Mouse (Mus musculus) midbrain, embryonic 15.5 days (tissue): ENCODE data around the gene 9530068E07Rik. TPM values are rescaled to one million over a fixed set of nuclear protein-coding genes. Genes with fewer than 3 reads are reported as not detected.
"Not testable (repeated sequence)": the region's sequence is repeated elsewhere in the genome, so short reads cannot be mapped to it uniquely, and the experiment has no call there.

Source experiments
- ATAC-seq: fragments of 200-750 bp; cut with Nextera tagmentation; replicated peaks from 2 replicates; pipeline ENCODE4 v1.8.0; 2017; ENCODE audit warnings: moderate TSS enrichment
- H3K27ac ChIP-seq: fragments of 300-500 bp; sonication (generic); 2 replicates; pipeline ENCODE4 v1.5.1; 2015; ENCODE audit warnings: mild to moderate bottlenecking, inconsistent platforms
- H3K27me3 ChIP-seq: fragments of 300-500 bp; sonication (generic); replicated peaks from 2 replicates; pipeline ENCODE4 v1.6.1; 2015; ENCODE audit warnings: inconsistent platforms
- H3K36me3 ChIP-seq: fragments of 300-500 bp; sonication (generic); replicated peaks from 2 replicates; pipeline ENCODE4 v1.6.1; 2015; ENCODE audit warnings: inconsistent platforms
- H3K4me1 ChIP-seq: fragments of 300-500 bp; sonication (generic); 2 replicates; pipeline ENCODE4 v1.6.1; 2015; ENCODE audit warnings: inconsistent platforms
- H3K4me2 ChIP-seq: fragments of 300-500 bp; sonication (generic); 2 replicates; pipeline ENCODE4 v1.6.1; 2015; ENCODE audit warnings: inconsistent platforms, mild to moderate bottlenecking, moderate library complexity
- H3K4me3 ChIP-seq: fragments of 300-500 bp; sonication (generic); 2 replicates; pipeline ENCODE4 v1.5.1; 2015; ENCODE audit warnings: mild to moderate bottlenecking, inconsistent platforms
- H3K9ac ChIP-seq: fragments of 300-500 bp; sonication (generic); 2 replicates; pipeline ENCODE4 v1.6.1; 2015; ENCODE audit warnings: mild to moderate bottlenecking, inconsistent platforms
- H3K9me3 ChIP-seq: fragments of 300-500 bp; sonication (generic); 2 replicates; pipeline ENCODE4 v1.6.1; 2016; ENCODE audit warnings: inconsistent platforms
- WGBS: fragments of 180-500 bp; shearing (Covaris S2); methylation state at CpG from one replicate; pipeline ENCODE4 v1.1.7; 2015; ENCODE audit warnings: mixed read lengths; 5-methylcytosine and 5-hydroxymethylcytosine counted together
- polyA plus RNA-seq: library from polyadenylated mRNA; unstranded; fragments of >200 nt; fragmentation: Nextera tagmentation; extraction: Ambion mirVana; gene quantifications from 2 replicates; pipeline ENCODE4 v1.2.1, GENCODE M21; 2015

The 9530068E07Rik gene
- polyA plus RNA-seq, 1 experiment from 2014 or later = 129 TPM

DNA sequence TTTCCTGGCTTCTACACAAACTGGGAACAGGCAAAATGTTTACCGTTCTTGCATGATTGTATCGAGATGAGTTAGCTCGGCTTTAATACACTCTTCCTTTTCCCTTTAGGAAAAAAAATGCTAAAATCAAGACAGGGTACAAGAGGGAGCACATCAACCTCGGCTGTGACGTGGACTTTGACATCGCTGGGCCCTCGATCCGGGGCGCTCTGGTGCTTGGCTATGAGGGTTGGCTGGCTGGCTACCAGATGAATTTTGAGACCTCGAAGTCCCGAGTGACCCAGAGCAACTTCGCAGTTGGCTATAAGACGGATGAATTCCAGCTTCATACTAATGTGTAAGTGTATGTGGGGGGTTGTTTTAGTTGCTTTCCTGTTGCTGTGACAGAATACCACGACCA, 12.5 kb upstream of the 9530068E07Rik start:
- H3K4me2 ChIP-seq = no peak overlapping the region
- no peak for ATAC-seq
- H3K9me3 ChIP-seq = no peaks in the 10 kb centered on the region
- no peak overlapping the region for H3K4me3 ChIP-seq
- H3K36me3 ChIP-seq = peaks cover 52% of the 10 kb centered on the region
- H3K27me3 ChIP-seq = no peaks in the 10 kb centered on the region
- no peak overlapping the region for H3K9ac ChIP-seq
- no peaks in the 10 kb centered on the region for H3K4me1 ChIP-seq
- no peak overlapping the region for H3K27ac ChIP-seq
- 94% methylated on average over 14 of the region's 14 CpGs for WGBS

DNA sequence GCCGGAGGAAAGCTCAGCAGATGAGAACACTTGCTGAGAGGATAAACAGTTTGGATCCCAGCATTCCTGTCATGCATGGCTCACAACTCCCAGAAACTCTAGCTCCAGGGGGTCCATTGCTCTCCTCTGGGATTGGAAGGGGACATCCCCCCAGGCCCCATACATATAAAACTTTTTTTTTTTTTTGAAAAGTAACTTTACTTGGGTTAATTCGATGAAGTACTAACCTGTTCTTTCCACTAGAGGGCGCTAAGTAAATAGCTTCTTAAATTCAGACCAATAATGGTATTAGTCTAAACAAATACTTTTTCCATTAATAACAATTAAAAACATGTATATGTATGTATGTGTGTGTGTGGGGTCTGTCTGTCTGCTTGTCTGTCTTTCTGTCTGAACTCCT, 11.6 kb upstream of the 9530068E07Rik start:
- WGBS = 61% methylated on average over 3 of the region's 3 CpGs
- H3K36me3 ChIP-seq = peaks cover 49% of the 10 kb centered on the region
- H3K9ac ChIP-seq = no peak overlapping the region
- no peaks in the 10 kb centered on the region for H3K4me1 ChIP-seq
- H3K4me2 ChIP-seq = no peak overlapping the region
- no peak for ATAC-seq
- H3K4me3 ChIP-seq = no peak overlapping the region
- H3K9me3 ChIP-seq = no peaks in the 10 kb centered on the region
- no peak overlapping the region for H3K27ac ChIP-seq
- H3K27me3 ChIP-seq = no peaks in the 10 kb centered on the region

DNA sequence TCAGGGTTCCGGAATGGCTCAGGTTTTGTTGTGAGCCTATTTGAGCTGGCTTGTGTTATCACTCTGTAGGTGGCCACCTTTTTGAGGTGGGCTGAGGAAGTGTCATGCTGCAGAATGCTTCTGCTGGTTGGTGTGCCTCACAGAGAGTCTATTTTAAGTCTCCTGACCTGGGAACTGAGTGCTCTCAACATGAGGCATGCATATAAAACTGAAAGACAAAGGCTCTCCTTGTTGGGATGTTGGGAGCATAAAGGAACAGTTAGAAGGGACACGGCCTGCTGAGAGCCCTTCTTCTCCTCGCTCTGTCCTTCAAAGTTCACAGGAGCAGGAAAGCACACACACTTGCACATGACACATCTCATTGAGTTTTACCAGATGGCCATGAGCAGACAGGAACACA, 9.3 kb upstream of the 9530068E07Rik start:
- H3K9me3 ChIP-seq = no peaks in the 10 kb centered on the region
- H3K4me3 ChIP-seq = no peak overlapping the region
- H3K27me3 ChIP-seq = no peaks in the 10 kb centered on the region
- no peak overlapping the region for H3K4me2 ChIP-seq
- peaks cover 57% of the 10 kb centered on the region for H3K36me3 ChIP-seq
- H3K27ac ChIP-seq = no peak overlapping the region
- H3K9ac ChIP-seq = no peak overlapping the region
- H3K4me1 ChIP-seq = no peaks in the 10 kb centered on the region
- ATAC-seq = no peak
- 87% methylated on average over 3 of the region's 3 CpGs for WGBS

DNA sequence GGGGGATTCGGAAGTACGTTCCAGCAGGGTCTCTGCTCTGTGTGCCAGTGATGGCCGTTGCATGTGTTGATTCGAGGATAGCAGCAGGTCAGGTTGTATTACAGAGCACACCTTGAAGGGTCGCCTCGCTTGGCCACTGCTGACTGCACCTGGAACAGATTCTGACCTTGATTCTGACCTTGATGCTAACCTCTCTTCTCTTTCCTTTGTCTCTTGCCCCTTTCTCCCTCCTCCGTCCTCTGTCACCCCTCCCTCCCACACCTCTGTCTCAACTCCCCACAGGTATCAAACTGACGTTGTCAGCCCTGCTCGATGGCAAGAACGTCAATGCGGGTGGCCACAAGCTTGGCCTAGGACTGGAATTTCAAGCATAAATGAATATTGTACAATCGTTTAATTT, 8.1 kb upstream of the 9530068E07Rik start:
- Histone ChIP-seq H3K9ac (no peak overlapping the region), H3K4me1 (no peaks in the 10 kb centered on the region), H3K4me3 (no peak overlapping the region), H3K9me3 (no peaks in the 10 kb centered on the region), H3K27ac (no peak overlapping the region), H3K4me2 (no peak overlapping the region), H3K27me3 (no peaks in the 10 kb centered on the region), H3K36me3 (peaks cover 57% of the 10 kb centered on the region)
- ATAC-seq = no peak
- WGBS = 94% methylated on average over 12 of the region's 12 CpGs

DNA sequence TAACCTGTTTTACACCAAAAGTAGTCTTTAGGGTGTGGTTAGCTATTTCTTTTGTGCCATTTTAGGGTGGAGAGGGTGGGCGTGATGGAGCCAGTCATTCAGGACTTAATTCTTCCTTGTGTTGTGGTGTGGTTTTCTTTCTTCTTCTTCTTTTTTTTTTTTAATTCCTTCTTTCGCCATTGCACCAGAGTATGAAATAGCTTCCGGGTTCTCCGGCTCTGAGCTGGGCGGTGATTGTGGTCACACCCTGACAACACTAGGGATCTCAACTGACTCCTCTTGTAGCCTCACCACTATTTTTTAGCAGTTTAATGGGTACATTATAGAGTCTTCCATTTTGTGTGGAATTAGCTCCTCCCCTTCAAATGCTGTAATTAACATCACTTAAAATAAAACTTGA, 7.2 kb upstream of the 9530068E07Rik start:
- H3K27ac ChIP-seq, H3K9ac ChIP-seq, H3K4me1 ChIP-seq, H3K4me3 ChIP-seq, H3K27me3 ChIP-seq, H3K9me3 ChIP-seq, H3K4me2 ChIP-seq, ATAC-seq: not testable (repeated sequence)
- 93% methylated on average over 5 of the region's 5 CpGs for WGBS
- peaks cover 50% of the 10 kb centered on the region for H3K36me3 ChIP-seq

DNA sequence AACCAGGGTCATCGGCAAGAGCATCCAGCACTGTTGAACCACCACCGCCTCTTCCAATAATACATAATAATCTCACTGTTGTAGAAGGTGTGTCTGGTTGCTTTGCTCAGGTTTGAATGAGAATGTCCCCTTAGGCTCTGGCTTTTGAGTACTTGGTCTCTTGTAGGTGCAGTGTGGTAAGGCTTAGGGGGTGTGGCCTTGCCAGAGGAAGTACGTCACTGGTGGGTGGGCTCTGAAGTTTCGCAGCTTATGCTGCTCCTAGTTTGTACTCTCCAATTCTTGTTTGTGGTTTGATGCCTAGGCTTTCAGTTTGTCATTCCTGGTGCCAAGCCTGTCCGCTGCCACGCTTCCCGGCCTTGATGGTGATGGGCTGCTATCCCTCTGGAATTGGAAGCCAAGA, 6.3 kb upstream of the 9530068E07Rik start:
- no peak for ATAC-seq
- Histone ChIP-seq H3K9me3 (no peaks in the 10 kb centered on the region), H3K4me2 (no peak overlapping the region), H3K27me3 (no peaks in the 10 kb centered on the region), H3K9ac (no peak overlapping the region), H3K36me3 (peaks cover 43% of the 10 kb centered on the region), H3K27ac (no peak overlapping the region), H3K4me3 (no peak overlapping the region), H3K4me1 (no peaks in the 10 kb centered on the region)
- WGBS = 92% methylated on average over 7 of the region's 7 CpGs

DNA sequence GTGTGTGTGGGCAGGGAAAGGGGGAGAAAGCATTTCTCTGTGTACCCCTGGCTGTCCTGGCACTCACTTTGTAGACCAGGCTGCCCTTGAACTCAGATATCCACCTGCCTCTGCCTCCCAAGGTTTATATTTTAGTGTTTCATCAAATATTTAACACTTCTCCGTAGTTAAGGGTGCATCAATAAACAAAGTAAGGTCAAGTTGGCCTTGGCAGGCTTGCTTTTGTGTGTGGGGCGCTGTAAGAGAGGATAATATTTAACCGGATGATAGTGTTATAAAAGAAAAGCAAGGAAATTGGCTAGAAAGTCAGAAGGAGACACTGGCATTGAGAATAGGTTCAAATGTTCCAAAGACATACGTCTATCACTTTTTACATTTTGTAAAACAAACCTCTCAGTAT, 1.7 kb upstream of the 9530068E07Rik start:
- no peak overlapping the region for H3K4me3 ChIP-seq
- WGBS = 77% methylated on average over 4 of the region's 4 CpGs
- no peak overlapping the region for H3K4me2 ChIP-seq
- H3K27ac ChIP-seq = no peak overlapping the region
- H3K4me1 ChIP-seq = peaks cover 24% of the 10 kb centered on the region
- H3K27me3 ChIP-seq = no peaks in the 10 kb centered on the region
- no peaks in the 10 kb centered on the region for H3K9me3 ChIP-seq
- no peak overlapping the region for H3K9ac ChIP-seq
- peaks cover 11% of the 10 kb centered on the region; the same call in 1 of the 2 replicates for H3K36me3 ChIP-seq
- ATAC-seq = no peak

DNA sequence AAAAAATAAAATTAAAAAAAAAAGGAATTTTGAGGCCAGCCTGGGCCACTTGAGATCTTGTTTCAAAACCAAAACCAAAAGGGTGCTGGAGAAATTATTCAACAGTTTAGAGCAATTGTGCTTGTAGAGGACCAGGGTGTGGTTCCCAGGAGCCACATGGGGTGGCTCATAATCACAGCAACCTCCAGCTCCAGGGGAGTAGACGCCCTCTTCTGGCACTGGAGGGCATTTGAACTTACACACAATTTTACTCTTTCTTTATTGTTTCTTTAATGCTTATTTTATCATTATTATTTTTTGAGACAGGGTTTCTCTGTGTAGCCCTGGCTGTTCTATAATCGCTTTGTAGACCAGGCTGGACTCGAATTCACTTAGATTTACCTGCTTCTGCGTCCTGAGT, 885 bp upstream of the 9530068E07Rik start:
- Histone ChIP-seq H3K4me2 (no peak overlapping the region), H3K4me1 (peaks cover 24% of the 10 kb centered on the region), H3K27me3 (no peaks in the 10 kb centered on the region), H3K36me3 (0 out of 2 replicates have a peak, but pooled peaks cover 2% of the 10 kb centered on the region), H3K27ac (no peak overlapping the region), H3K9me3 (no peaks in the 10 kb centered on the region), H3K9ac (no peak overlapping the region), H3K4me3 (no peak overlapping the region)
- WGBS = 35% methylated on average over 4 of the region's 4 CpGs
- ATAC-seq = no peak; the same call in 1 of the 2 replicates

DNA sequence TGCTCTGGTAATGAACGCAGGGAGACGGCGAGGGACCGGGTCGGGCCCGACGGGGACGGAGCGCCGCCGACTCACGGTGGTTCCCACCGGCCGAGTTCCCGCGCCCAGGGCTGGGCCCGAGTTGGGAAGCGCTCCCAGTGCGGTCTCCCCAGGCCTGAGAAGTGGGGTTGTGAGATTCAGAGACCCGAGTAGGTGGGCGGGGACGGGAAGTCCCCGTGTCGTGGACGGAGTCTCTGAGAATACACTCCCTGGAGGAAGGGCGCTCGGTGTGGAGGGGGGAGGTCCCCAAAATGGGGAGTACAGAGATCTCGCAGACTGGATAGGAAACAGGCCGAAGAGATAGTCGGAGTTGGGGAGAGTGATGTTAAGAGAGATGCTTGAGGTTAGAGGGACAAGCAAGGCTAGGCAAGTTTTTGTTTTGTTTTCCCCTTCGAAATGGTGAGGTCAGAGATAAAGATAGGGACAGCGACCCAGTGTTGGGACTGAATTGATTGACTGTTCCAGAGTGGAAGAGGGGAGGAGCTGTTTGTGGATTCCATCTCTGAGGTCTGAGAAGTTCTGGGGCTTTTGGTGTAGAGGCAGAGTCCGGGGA, 465 bp downstream of the 9530068E07Rik start:
- no peaks in the 10 kb centered on the region for H3K9me3 ChIP-seq
- H3K4me3 ChIP-seq = peak overlapping the region; percentile 78
- H3K9ac ChIP-seq = peak overlapping the region; percentile 86
- peak; percentile 86 for ATAC-seq
- peaks cover 24% of the 10 kb centered on the region for H3K4me1 ChIP-seq
- WGBS = 1% methylated on average over 33 of the region's 33 CpGs
- H3K27ac ChIP-seq = peak overlapping the region; percentile 90
- peak overlapping the region; percentile 77 for H3K4me2 ChIP-seq
- no peaks in the 10 kb centered on the region for H3K27me3 ChIP-seq
- H3K36me3 ChIP-seq = no peaks in the 10 kb centered on the region

DNA sequence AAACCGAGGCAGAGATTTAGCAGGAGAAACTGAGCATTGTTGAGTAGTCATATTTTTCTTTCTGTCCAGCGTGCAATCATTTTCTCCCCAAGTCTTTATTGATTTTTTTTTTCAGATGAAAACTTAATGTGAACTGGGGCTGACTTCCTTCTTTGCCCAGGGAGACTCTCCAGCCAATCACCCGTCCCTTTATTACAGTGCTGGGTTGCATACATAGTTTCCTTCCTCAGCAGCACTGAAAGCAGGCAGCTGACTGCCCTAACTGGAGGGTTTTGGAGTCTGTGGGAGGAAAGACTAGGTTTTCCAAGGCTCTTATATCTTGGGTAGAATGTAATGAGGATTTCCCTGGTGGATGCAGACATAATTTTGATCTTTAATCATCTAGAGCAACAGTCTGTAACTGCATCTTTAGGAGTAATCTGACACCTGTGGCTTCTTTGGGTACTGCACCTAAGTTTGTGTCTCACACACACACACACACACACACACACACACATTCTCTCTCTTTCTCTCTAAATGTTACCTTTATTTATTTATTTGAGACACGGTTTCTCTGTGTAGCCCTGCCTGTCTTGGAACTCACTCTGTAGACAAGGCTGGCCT, 1.3 kb downstream of the 9530068E07Rik start:
- H3K9ac ChIP-seq = peak overlapping the region; percentile 86; the same call in 1 of the 2 replicates
- 87% methylated on average over 4 of the region's 4 CpGs for WGBS
- H3K27ac ChIP-seq = 0 out of 2 replicates have a peak overlapping the region, but pooled peaks have one; percentile 90
- H3K27me3 ChIP-seq = no peaks in the 10 kb centered on the region
- no peaks in the 10 kb centered on the region for H3K36me3 ChIP-seq
- H3K9me3 ChIP-seq = no peaks in the 10 kb centered on the region
- H3K4me1 ChIP-seq = peaks cover 24% of the 10 kb centered on the region
- no peak for ATAC-seq
- peak overlapping the region; percentile 78 for H3K4me3 ChIP-seq
- peak overlapping the region; percentile 77 for H3K4me2 ChIP-seq

DNA sequence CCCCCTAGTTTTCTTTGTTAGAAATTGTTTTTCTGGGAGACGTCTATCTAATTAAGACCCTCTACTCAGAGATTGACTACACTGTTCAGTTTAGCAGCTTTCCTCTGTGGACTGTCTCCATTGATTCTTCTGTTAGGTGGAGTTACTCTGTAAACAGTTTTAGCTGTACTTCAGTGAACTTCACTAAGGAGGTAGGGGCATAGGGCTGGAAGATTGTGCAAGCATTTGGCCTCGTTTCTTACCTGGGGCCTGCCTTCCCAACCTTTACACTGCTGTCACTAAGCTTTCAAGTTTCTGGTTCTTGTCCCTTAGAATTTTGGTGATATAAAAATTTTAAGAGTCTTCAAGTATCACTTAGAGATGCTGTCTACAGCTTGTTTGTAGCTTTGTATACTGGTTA, 5.2 kb downstream of the 9530068E07Rik start:
- peaks cover 21% of the 10 kb centered on the region for H3K4me1 ChIP-seq

DNA sequence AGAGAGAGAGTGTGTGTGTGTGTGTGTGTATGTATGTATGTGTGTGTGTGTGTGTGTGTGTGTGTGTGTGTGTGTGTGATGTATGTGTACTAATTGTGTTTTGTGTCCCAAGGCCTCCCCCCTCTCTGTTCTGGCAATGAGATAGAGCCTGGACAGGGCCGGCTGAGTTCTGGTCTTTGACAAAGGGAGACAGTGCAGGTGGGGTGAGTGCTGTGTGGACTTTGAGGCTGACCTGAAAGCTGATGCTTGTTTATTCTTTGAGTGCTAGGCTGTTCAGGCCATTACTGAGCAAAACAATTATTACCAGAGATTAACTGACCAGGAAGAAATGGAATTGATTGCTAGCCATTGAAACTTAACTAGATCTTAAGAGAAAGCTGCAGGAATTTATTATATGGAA, 6.3 kb downstream of the 9530068E07Rik start:
- Histone ChIP-seq H3K27ac (no peak overlapping the region), H3K4me2 (no peak overlapping the region), H3K4me1 (peaks cover 15% of the 10 kb centered on the region), H3K4me3 (no peak overlapping the region), H3K27me3 (no peaks in the 10 kb centered on the region), H3K9ac (no peak overlapping the region), H3K36me3 (peaks cover 22% of the 10 kb centered on the region), H3K9me3 (no peaks in the 10 kb centered on the region)
- ATAC-seq = no peak
- 80% methylated on average over 1 of the region's 1 CpGs for WGBS

More for the DNA sequence above, 5.2 kb downstream of the 9530068E07Rik start:
- Histone ChIP-seq H3K4me3 (no peak overlapping the region), H3K9ac (no peak overlapping the region), H3K9me3 (no peaks in the 10 kb centered on the region), H3K4me2 (no peak overlapping the region), H3K36me3 (peaks cover 13% of the 10 kb centered on the region), H3K27me3 (no peaks in the 10 kb centered on the region), H3K27ac (no peak overlapping the region)
- 72% methylated on average over 2 of the region's 2 CpGs for WGBS
- no peak for ATAC-seq

DNA sequence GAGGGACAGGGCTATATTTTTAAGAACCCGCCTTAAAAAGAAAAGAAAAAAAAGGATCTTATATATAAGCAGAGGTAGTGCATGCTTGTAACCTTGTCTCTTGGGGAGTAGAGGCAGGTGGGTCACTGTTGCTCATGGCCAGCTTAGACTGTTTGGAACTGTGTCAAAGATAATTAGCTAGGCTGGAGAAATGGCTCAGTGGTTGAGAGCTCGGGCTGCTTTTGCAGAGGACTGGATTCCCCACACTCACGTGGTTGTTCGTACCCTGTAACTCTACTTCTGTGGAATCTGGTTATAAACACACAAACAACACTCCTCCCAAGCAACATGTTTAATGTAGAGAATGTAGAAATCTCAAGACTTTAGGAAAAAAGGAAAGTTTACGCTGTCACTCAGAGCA, 8.0 kb downstream of the 9530068E07Rik start:
- WGBS = 95% methylated on average over 5 of the region's 5 CpGs
- Histone ChIP-seq H3K36me3 (peaks cover 31% of the 10 kb centered on the region), H3K4me1 (no peaks in the 10 kb centered on the region), H3K27ac (no peak overlapping the region), H3K4me3 (no peak overlapping the region), H3K27me3 (no peaks in the 10 kb centered on the region), H3K9me3 (no peaks in the 10 kb centered on the region), H3K4me2 (no peak overlapping the region), H3K9ac (no peak overlapping the region)
- no peak for ATAC-seq
